Mouse (Mus musculus) heart, adult 2 months (tissue): Measurements from ENCODE around the gene Lrrn2. TPM values are rescaled to one million over a fixed set of nuclear protein-coding genes. Genes with fewer than 3 reads are reported as not detected.

Source experiments
- DNase-seq, 2 experiments: peaks; one replicate each; pipeline ENCODE4 v3.0.0; 2021
- H3K27ac ChIP-seq: fragments of 200-600 bp; 2 replicates; pipeline ENCODE4 v1.8.1; 2022
- H3K27me3 ChIP-seq: fragments of 200-500 bp; 2 replicates; pipeline ENCODE4 v1.6.1; 2012; ENCODE audit warnings: mild to moderate bottlenecking, low read length, inconsistent platforms, mixed read lengths; ENCODE audit not compliant: control insufficient read depth, insufficient read depth
- H3K36me3 ChIP-seq: fragments of 200-500 bp; 2 replicates; pipeline ENCODE4 v1.6.1; 2012; ENCODE audit warnings: low read length, inconsistent platforms; ENCODE audit not compliant: control insufficient read depth, insufficient read depth
- H3K4me1 ChIP-seq: fragments of 200-500 bp; 2 replicates; pipeline ENCODE4 v1.6.1; 2011; ENCODE audit warnings: low read length; ENCODE audit not compliant: control insufficient read depth, insufficient read depth
- H3K4me3 ChIP-seq: fragments of 200-600 bp; 2 replicates; pipeline ENCODE4 v1.8.1; 2022
- H3K79me2 ChIP-seq: fragments of 200-500 bp; replicated peaks from 2 replicates; pipeline ENCODE4 v1.6.1; 2012; ENCODE audit warnings: mild to moderate bottlenecking, inconsistent platforms, low read length, moderate library complexity, mixed read lengths; ENCODE audit not compliant: control insufficient read depth, insufficient read depth
- H3K9ac ChIP-seq: fragments of 200-500 bp; 2 replicates; pipeline ENCODE4 v1.6.1; 2012; ENCODE audit warnings: low read depth, mild to moderate bottlenecking, control low read depth, inconsistent platforms, low read length, mixed read lengths
- CTCF ChIP-seq: fragments of 200-600 bp; IDR thresholded peaks from 2 replicates; pipeline ENCODE4 v1.8.1; 2022; ENCODE audit warnings: antibody characterized with exemption, mild to moderate bottlenecking, moderate library complexity
- EP300 ChIP-seq: fragments of 200-500 bp; IDR thresholded peaks from 2 replicates; pipeline ENCODE4 v1.6.1; 2011; ENCODE audit warnings: low read depth, low read length, control low read depth; ENCODE audit not compliant: insufficient read depth
- POLR2A ChIP-seq: fragments of 200-500 bp; IDR thresholded peaks from 2 replicates; pipeline ENCODE4 v1.6.1; 2011; ENCODE audit warnings: mild to moderate bottlenecking, low read depth, low read length, control low read depth; ENCODE audit not compliant: insufficient read depth
- WGBS: fragments of 180-500 bp; shearing (Covaris S2); methylation state at CpG from one replicate; pipeline ENCODE4 v1.1.7; 2018; 5-methylcytosine and 5-hydroxymethylcytosine counted together
- intact Hi-C: fragments of 180-260 bp; cut with DNase I; formaldehyde crosslinking; loops from one replicate; pipeline ENCODE4 v1.15.1; 2025
- polyA plus RNA-seq: library from polyadenylated mRNA; depleted of rRNA; stranded (reverse); fragments of >200 nt; gene quantifications from 2 replicates; pipeline ENCODE4 v1.2.3, GENCODE M21; 2012
- total RNA-seq, 2 experiments: library from RNA; stranded (reverse); gene quantifications; 2 replicates each; pipeline ENCODE4 v1.2.3; 2021

Gene Lrrn2
- total and polyA plus RNA-seq, 3 experiments: 3.2 to 7.3 (median 4.2) TPM

GRCm38 (mm10) chr1:132853312-132853711 is 26.8 kb upstream of the Lrrn2 start:
- intact Hi-C loops: loop anchor here (5.0 kb wide), 1 partner anchor 66 kb away; no protein-coding TSS in a partner anchor
- no peak for TF ChIP-seq CTCF
- TF ChIP-seq POLR2A: peak; percentile 30; the same call in 1 of the 2 replicates
- TF ChIP-seq EP300: no peak
- H3K27ac ChIP-seq: peak overlapping the region; percentile 64
- H3K4me1 ChIP-seq: peaks cover 3% of the 10 kb centered on the region; the same call in 1 of the 2 replicates
- H3K36me3 ChIP-seq: no peaks in the 10 kb centered on the region
- no peaks in the 10 kb centered on the region for H3K79me2 ChIP-seq
- no peak overlapping the region for H3K4me3 ChIP-seq
- no peak overlapping the region for H3K9ac ChIP-seq
- H3K27me3 ChIP-seq: no peaks in the 10 kb centered on the region
- 8% methylated on average over 8 of the region's 8 CpGs for WGBS
- DNase-seq: peak; percentile 45 to 61

- WGBS: 76% methylated on average over 5 of the region's 5 CpGs
- Histone ChIP-seq H3K9ac (no peak overlapping the region), H3K79me2 (no peaks in the 10 kb centered on the region), H3K27ac (no peak overlapping the region), H3K4me1 (no peaks in the 10 kb centered on the region), H3K4me3 (no peak overlapping the region), H3K36me3 (no peaks in the 10 kb centered on the region), H3K27me3 (no peaks in the 10 kb centered on the region)
- no peak for TF ChIP-seq EP300
- no peak for TF ChIP-seq POLR2A
- TF ChIP-seq CTCF: no peak
- intact Hi-C loops: no loop called here
- no peak for DNase-seq
Measured at GRCm38 (mm10) chr1:132858516-132859383, 21.3 kb upstream of the Lrrn2 start.

- Histone ChIP-seq H3K27me3 (no peaks in the 10 kb centered on the region), H3K4me1 (no peaks in the 10 kb centered on the region), H3K27ac (no peak overlapping the region), H3K9ac (no peak overlapping the region), H3K79me2 (no peaks in the 10 kb centered on the region), H3K4me3 (no peak overlapping the region), H3K36me3 (no peaks in the 10 kb centered on the region)
- intact Hi-C loops: no loop called here
- 71% methylated on average over 2 of the region's 2 CpGs for WGBS
- TF ChIP-seq POLR2A: no peak
- TF ChIP-seq CTCF: no peak
- no peak for TF ChIP-seq EP300
- no peak for DNase-seq
Measured at GRCm38 (mm10) chr1:132864220-132864619, 15.9 kb upstream of the Lrrn2 start.

GRCm38 (mm10) chr1:132865585-132865984 is 14.5 kb upstream of the Lrrn2 start:
- Histone ChIP-seq H3K4me1 (no peaks in the 10 kb centered on the region), H3K9ac (no peak overlapping the region), H3K36me3 (no peaks in the 10 kb centered on the region), H3K27me3 (no peaks in the 10 kb centered on the region), H3K79me2 (no peaks in the 10 kb centered on the region), H3K4me3 (no peak overlapping the region), H3K27ac (no peak overlapping the region)
- WGBS: 54% methylated on average over 4 of the region's 4 CpGs
- no peak for TF ChIP-seq CTCF
- TF ChIP-seq POLR2A: no peak
- no peak for TF ChIP-seq EP300
- no peak for DNase-seq
- intact Hi-C loops: no loop called here

- Histone ChIP-seq H3K9ac (no peak overlapping the region), H3K36me3 (no peaks in the 10 kb centered on the region), H3K27me3 (no peaks in the 10 kb centered on the region), H3K4me1 (no peaks in the 10 kb centered on the region), H3K79me2 (no peaks in the 10 kb centered on the region), H3K4me3 (no peak overlapping the region), H3K27ac (no peak overlapping the region)
- DNase-seq: no peak
- no peak for TF ChIP-seq CTCF
- TF ChIP-seq POLR2A: no peak
- TF ChIP-seq EP300: no peak
- intact Hi-C loops: no loop called here
- 52% methylated on average over 7 of the region's 7 CpGs for WGBS
Measured at GRCm38 (mm10) chr1:132870327-132870726, 9.7 kb upstream of the Lrrn2 start.

- TF ChIP-seq EP300 (no peak), CTCF (no peak), POLR2A (no peak)
- Histone ChIP-seq H3K27ac (no peak overlapping the region), H3K4me1 (no peaks in the 10 kb centered on the region), H3K79me2 (no peaks in the 10 kb centered on the region), H3K36me3 (no peaks in the 10 kb centered on the region), H3K27me3 (peaks cover 1% of the 10 kb centered on the region; the same call in 1 of the 2 replicates), H3K4me3 (no peak overlapping the region), H3K9ac (no peak overlapping the region)
- WGBS: 48% methylated on average over 11 of the region's 11 CpGs
- no peak for DNase-seq
- intact Hi-C loops: no loop called here
Measured at GRCm38 (mm10) chr1:132878951-132879610, 992 bp upstream of the Lrrn2 start.
